Mouse (Mus musculus): ENCODE data around the gene Atp11c. TPM values are rescaled to one million over a fixed set of nuclear protein-coding genes. Genes with fewer than 3 reads are reported as not detected.

Gene Atp11c
- polyA plus RNA-seq (2021; fragmentation: Nextera tagmentation) = 0.60 and 0.64 TPM in 2 replicates
- long read RNA-seq, experiment 1, full-length matches to known transcripts = 1 of 2 reads
- long read RNA-seq, experiment 1, partial matches to known transcripts = 0 of 2 reads
- long read RNA-seq, experiment 1, other reads (novel, unspliced or antisense) = 1 of 2 reads
- long read RNA-seq, experiment 2, partial matches to known transcripts = 0 of 1 reads
- long read RNA-seq, experiment 2, other reads (novel, unspliced or antisense) = 1 of 1 reads

GRCm38 (mm10) chrX:60592598-60592997 lies at the start of gene Atp11c:
Atp11c (minus strand) TSS chrX:60592698.

DNA sequence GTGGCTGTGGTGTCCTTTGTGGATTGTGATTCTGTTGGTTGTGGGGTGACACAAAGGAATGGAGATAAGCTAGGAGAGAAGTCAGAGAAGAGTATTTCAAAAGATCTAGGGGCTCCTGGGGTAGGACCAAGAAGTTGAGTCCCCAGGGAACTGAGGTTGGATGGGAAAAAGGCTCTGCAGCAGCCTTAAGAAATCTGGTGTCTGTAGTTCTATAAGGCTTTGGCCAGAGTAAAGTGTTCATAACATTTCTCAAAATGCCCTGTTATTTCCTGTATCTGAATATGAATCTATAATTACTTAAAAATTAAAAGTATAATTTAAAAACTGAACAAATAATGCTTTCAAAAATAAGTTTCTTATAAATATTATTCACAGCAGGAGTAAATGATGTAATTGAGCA lies 53.3 kb downstream of the Atp11c start, which contains the start of gene Gm7073:
Gene Gm7073, minus strand, starts transcription at position 101 of the 400 bp plus-strand sequence.

GRCm38 (mm10) chrX:60178744-60179458 lies 413.6 kb downstream of the Atp11c start, which contains the start of gene Mcf2:
Mcf2 (minus strand) TSS chrX:60179089.

Other genes starting within 250 kb of the Atp11c start
- gene Gm7073, start 53.4 kb downstream of the Atp11c start, polyA plus RNA-seq (2021; fragmentation: Nextera tagmentation) = not detected in 2 replicates

Data from left cerebral cortex, adult 6 months (tissue).